Mouse (Mus musculus) stomach, embryonic 15.5 days (tissue): ENCODE data around the gene Rpe. TPM values are rescaled to one million over a fixed set of nuclear protein-coding genes. Genes with fewer than 3 reads are reported as not detected.
A peak's percentile ranks its signal among the peaks of the same experiment; 100 is the strongest.
"Not testable (repeated sequence)": the region's sequence is repeated elsewhere in the genome, so short reads cannot be mapped to it uniquely, and the experiment has no call there.

ENCODE experiments used
- ATAC-seq: fragments of 200-750 bp; cut with Nextera tagmentation; 2 replicates; pipeline ENCODE4 v1.8.0; 2017; ENCODE audit warnings: low read depth, moderate number of reproducible peaks, moderate TSS enrichment; ENCODE audit not compliant: insufficient read depth, low FRiP score
- H3K27ac ChIP-seq: fragments of 300-500 bp; sonication (generic); 2 replicates; pipeline ENCODE4 v1.5.1; 2015; ENCODE audit warnings: mild to moderate bottlenecking, inconsistent platforms
- H3K27me3 ChIP-seq: fragments of 300-500 bp; sonication (generic); replicated peaks from 2 replicates; pipeline ENCODE4 v1.6.1; 2015; ENCODE audit warnings: inconsistent platforms
- H3K36me3 ChIP-seq: fragments of 300-500 bp; sonication (generic); 2 replicates; pipeline ENCODE4 v1.6.1; 2015; ENCODE audit warnings: inconsistent platforms
- H3K4me1 ChIP-seq: fragments of 300-500 bp; sonication (generic); 2 replicates; pipeline ENCODE4 v1.6.1; 2015; ENCODE audit warnings: inconsistent platforms
- H3K4me2 ChIP-seq: fragments of 300-500 bp; sonication (generic); 2 replicates; pipeline ENCODE4 v1.6.1; 2015; ENCODE audit warnings: mild to moderate bottlenecking, inconsistent platforms
- H3K4me3 ChIP-seq: fragments of 300-500 bp; sonication (generic); replicated peaks from 2 replicates; pipeline ENCODE4 v1.5.1; 2015; ENCODE audit warnings: inconsistent platforms
- H3K9ac ChIP-seq: fragments of 300-500 bp; sonication (generic); 2 replicates; pipeline ENCODE4 v1.6.1; 2015; ENCODE audit warnings: inconsistent platforms
- H3K9me3 ChIP-seq: fragments of 300-500 bp; sonication (generic); 2 replicates; pipeline ENCODE4 v1.6.1; 2016; ENCODE audit warnings: inconsistent platforms
- WGBS: fragments of 180-500 bp; shearing (Covaris S2); methylation state at CpG from one replicate; pipeline ENCODE4 v1.1.7; 2015; 5-methylcytosine and 5-hydroxymethylcytosine counted together
- polyA plus RNA-seq: library from polyadenylated mRNA; unstranded; fragments of >200 nt; fragmentation: Nextera tagmentation; extraction: Ambion mirVana; gene quantifications from 2 replicates; pipeline ENCODE4 v1.2.1, GENCODE M21; 2015

Gene Rpe
- polyA plus RNA-seq, 1 experiment from 2014 or later, result 51.5 TPM

DNA sequence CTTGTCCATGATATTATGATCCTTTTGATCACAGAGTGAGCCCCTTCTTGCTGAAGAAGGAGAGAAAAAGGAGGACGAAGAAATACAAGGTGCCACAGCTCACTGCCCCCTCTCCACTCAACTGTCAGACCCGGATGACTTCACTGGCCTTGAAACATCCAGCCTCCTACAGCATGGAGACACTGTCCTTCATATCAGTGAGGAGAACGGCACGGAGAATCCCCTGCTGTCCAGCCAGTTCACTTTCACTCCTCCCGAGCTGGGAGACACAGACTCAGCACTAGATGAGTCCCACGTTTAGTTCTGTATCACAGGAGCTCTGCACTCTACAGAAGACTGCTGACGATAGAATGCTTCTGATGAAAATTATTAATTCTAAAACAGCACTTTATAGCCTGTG is 5.3 kb upstream of the Rpe start:
- Histone ChIP-seq H3K4me2 (no peak overlapping the region), H3K36me3 (no peaks in the 10 kb centered on the region), H3K9ac (no peak overlapping the region), H3K9me3 (no peaks in the 10 kb centered on the region), H3K27me3 (no peaks in the 10 kb centered on the region), H3K27ac (no peak overlapping the region), H3K4me3 (no peak overlapping the region), H3K4me1 (no peaks in the 10 kb centered on the region)
- 67% methylated on average over 7 of the region's 7 CpGs for WGBS
- ATAC-seq, result no peak

- not testable (repeated sequence) for H3K9me3 ChIP-seq, H3K9ac ChIP-seq, H3K4me2 ChIP-seq, H3K27ac ChIP-seq, H3K4me3 ChIP-seq, H3K4me1 ChIP-seq, H3K36me3 ChIP-seq, ATAC-seq, H3K27me3 ChIP-seq
- WGBS, result 85% methylated on average over 10 of the region's 10 CpGs
These were observed 1.0 kb upstream of the Rpe start for GRCm38 (mm10) chr1:66699630-66700029.

DNA sequence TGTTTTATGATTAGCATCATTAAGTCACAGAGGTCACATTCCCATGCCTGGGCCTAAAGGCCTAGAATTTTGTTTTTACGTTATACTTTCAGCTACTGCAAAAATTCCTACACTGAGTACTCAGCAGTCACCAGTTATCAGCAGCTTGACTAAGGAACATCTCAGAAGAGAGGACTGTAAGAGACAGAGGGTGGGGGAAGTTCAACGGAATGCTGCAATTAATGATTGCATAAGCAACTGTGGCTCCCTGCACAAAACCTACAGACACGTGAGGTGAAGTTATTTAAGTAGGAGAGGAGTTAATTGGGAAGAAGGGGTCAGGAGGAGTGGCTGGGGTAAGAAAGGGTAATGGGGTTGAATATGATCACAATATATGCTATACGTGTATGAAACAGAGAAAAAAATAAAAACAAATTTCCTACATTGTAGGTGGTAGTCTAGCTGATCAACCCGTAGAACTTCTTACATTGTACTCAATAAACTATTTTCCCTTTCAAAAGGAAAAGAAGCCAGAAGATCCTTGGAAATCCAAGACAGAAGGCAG is 410 bp upstream of the Rpe start:
- H3K9me3 ChIP-seq, result no peaks in the 10 kb centered on the region
- peak; percentile 3; the same call in 1 of the 2 replicates for ATAC-seq
- peak overlapping the region; percentile 55 for H3K4me2 ChIP-seq
- H3K36me3 ChIP-seq, result no peaks in the 10 kb centered on the region
- no peaks in the 10 kb centered on the region for H3K27me3 ChIP-seq
- no peak overlapping the region for H3K27ac ChIP-seq
- H3K4me3 ChIP-seq, result peak overlapping the region; percentile 79
- WGBS, result 49% methylated on average over 5 of the region's 5 CpGs
- no peak overlapping the region for H3K9ac ChIP-seq
- peaks cover 4% of the 10 kb centered on the region; the same call in 1 of the 2 replicates for H3K4me1 ChIP-seq

- no peaks in the 10 kb centered on the region for H3K27me3 ChIP-seq
- no peak for ATAC-seq
- no peak overlapping the region for H3K27ac ChIP-seq
- peaks cover 4% of the 10 kb centered on the region; the same call in 1 of the 2 replicates for H3K4me1 ChIP-seq
- WGBS, result 34% methylated on average over 2 of the region's 2 CpGs
- peak overlapping the region; percentile 79 for H3K4me3 ChIP-seq
- H3K36me3 ChIP-seq, result 0 out of 2 replicates have a peak, but pooled peaks cover 1% of the 10 kb centered on the region
- peak overlapping the region; percentile 81; the same call in 1 of the 2 replicates for H3K9ac ChIP-seq
- H3K9me3 ChIP-seq, result no peaks in the 10 kb centered on the region
- peak overlapping the region; percentile 55 for H3K4me2 ChIP-seq
These were observed 927 bp downstream of the Rpe start for GRCm38 (mm10) chr1:66701576-66701940.

GRCm38 (mm10) chr1:66702623-66703345 is 2.2 kb downstream of the Rpe start:
- Histone ChIP-seq H3K36me3 (0 out of 2 replicates have a peak, but pooled peaks cover 7% of the 10 kb centered on the region), H3K9me3 (no peaks in the 10 kb centered on the region), H3K27ac (no peak overlapping the region), H3K4me1 (peaks cover 4% of the 10 kb centered on the region; the same call in 1 of the 2 replicates), H3K4me3 (no peak overlapping the region), H3K27me3 (no peaks in the 10 kb centered on the region), H3K9ac (no peak overlapping the region), H3K4me2 (no peak overlapping the region)
- no peak for ATAC-seq
- 76% methylated on average over 4 of the region's 4 CpGs for WGBS

GRCm38 (mm10) chr1:66704523-66704922 is 3.9 kb downstream of the Rpe start:
- peaks cover 4% of the 10 kb centered on the region; the same call in 1 of the 2 replicates for H3K4me1 ChIP-seq
- 0 out of 2 replicates have a peak, but pooled peaks cover 7% of the 10 kb centered on the region for H3K36me3 ChIP-seq
- H3K9ac ChIP-seq, result no peak overlapping the region
- no peaks in the 10 kb centered on the region for H3K27me3 ChIP-seq
- H3K4me3 ChIP-seq, result no peak overlapping the region
- no peak overlapping the region for H3K4me2 ChIP-seq
- H3K9me3 ChIP-seq, result no peaks in the 10 kb centered on the region
- no peak overlapping the region for H3K27ac ChIP-seq
- no peak for ATAC-seq
- WGBS, result 59% methylated on average over 6 of the region's 6 CpGs

DNA sequence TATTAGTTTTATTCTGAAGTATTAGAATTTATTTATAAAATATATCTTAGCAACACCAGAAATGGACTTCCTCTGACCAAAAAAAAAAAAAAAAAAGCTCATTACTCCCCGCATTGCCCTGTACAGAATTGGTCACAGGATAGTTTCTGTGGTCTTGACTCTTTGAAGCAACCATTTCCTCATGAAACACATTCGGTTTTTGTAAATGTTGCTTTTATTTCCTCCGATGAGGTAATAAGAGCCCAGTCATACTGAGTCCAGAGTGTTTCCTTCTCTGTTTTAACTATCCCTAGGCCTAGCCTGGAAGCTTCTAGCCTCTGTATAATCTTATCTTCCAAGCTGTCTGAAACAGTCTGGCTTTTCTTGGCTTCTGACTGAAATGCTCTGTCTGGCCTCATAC is 12.2 kb downstream of the Rpe start:
- Histone ChIP-seq H3K4me1 (no peaks in the 10 kb centered on the region), H3K36me3 (peaks cover 7% of the 10 kb centered on the region; the same call in 1 of the 2 replicates), H3K27me3 (no peaks in the 10 kb centered on the region), H3K27ac (no peak overlapping the region), H3K9me3 (no peaks in the 10 kb centered on the region), H3K9ac (no peak overlapping the region), H3K4me2 (no peak overlapping the region), H3K4me3 (no peak overlapping the region)
- no peak for ATAC-seq
- 87% methylated on average over 3 of the region's 3 CpGs for WGBS

GRCm38 (mm10) chr1:66730581-66730980 is 29.9 kb downstream of the Rpe start:
- ATAC-seq, result no peak
- Histone ChIP-seq H3K27ac (no peak overlapping the region), H3K9ac (no peak overlapping the region), H3K4me2 (no peak overlapping the region), H3K36me3 (peaks cover 10% of the 10 kb centered on the region; the same call in 1 of the 2 replicates), H3K4me3 (no peak overlapping the region), H3K27me3 (no peaks in the 10 kb centered on the region), H3K4me1 (no peaks in the 10 kb centered on the region), H3K9me3 (no peaks in the 10 kb centered on the region)
- WGBS, result 60% methylated on average over 1 of the region's 1 CpGs

DNA sequence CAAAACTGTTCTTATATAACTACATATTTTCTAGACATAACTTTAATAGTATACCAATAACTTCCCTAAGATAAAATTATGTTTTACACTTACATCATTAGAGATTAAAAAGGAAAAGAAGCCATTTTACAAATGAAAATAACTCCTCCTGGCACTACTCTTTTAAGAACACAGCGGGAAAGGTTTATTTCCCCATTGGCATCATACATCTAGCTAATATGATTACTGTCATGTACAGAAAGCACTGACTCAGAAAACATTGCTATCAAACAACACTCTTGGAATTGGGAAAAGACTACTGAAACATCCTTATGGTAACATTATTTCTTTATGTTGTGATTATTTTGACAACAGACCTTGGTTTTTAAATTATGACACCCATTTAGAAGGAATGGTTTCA is 68.1 kb downstream of the Rpe start:
- 98% methylated on average over 1 of the region's 1 CpGs for WGBS
- peaks cover 8% of the 10 kb centered on the region for H3K36me3 ChIP-seq
- H3K9me3 ChIP-seq, result no peaks in the 10 kb centered on the region
- H3K4me1 ChIP-seq, result no peaks in the 10 kb centered on the region
- H3K27me3 ChIP-seq, result no peaks in the 10 kb centered on the region
- no peak overlapping the region for H3K9ac ChIP-seq
- H3K4me3 ChIP-seq, result no peak overlapping the region
- H3K27ac ChIP-seq, result no peak overlapping the region
- ATAC-seq, result no peak
- H3K4me2 ChIP-seq, result no peak overlapping the region

Other genes with a start within 250 kb of the Rpe start
- 0.31 and 0.63 TPM in 2 replicates for gene Unc80, start 232.5 kb upstream of the Rpe start, polyA plus RNA-seq
- gene Kansl1l, start 116.7 kb downstream of the Rpe start, polyA plus RNA-seq, result 14.3 TPM in 2 replicates
- gene Acadl, start 162.4 kb downstream of the Rpe start, polyA plus RNA-seq, result 163 and 172 TPM in 2 replicates
- 13.4 and 26.5 TPM in 2 replicates for gene Myl1, start 244.6 kb downstream of the Rpe start, polyA plus RNA-seq